Mouse (Mus musculus) myocyte (in vitro differentiated cells): ENCODE results near the gene Ugt1a6b.

Experiments
- CEBPB ChIP-seq: IDR thresholded peaks from 2 replicates; pipeline ENCODE4 v1.6.1; 2011; ENCODE audit warnings: mild to moderate bottlenecking, moderate library complexity; ENCODE audit not compliant: poor library complexity, insufficient read depth, severe bottlenecking
- E2F4 ChIP-seq: IDR thresholded peaks from one replicate; pipeline ENCODE4 v1.6.1; 2011; ENCODE audit warnings: mild to moderate bottlenecking, control low read depth, moderate library complexity; ENCODE audit not compliant: insufficient read depth
- MAX ChIP-seq: IDR thresholded peaks from one replicate; pipeline ENCODE4 v1.6.1; 2011; ENCODE audit warnings: low read depth, mild to moderate bottlenecking, control low read depth
- MYOD1 ChIP-seq, 3 experiments: IDR thresholded peaks; one replicate each; pipeline ENCODE4 v1.6.1; 2011; ENCODE audit warnings: control low read depth in 2 of 3, low read depth in 2 of 3, mild to moderate bottlenecking in 2 of 3, moderate library complexity in 1 of 3; ENCODE audit not compliant: insufficient read length in 2 of 3, control insufficient read depth in 1 of 3
- POLR2A ChIP-seq: IDR thresholded peaks from one replicate; pipeline ENCODE4 v1.6.1; 2011; ENCODE audit warnings: low read depth, mild to moderate bottlenecking, control low read depth, moderate library complexity; ENCODE audit not compliant: insufficient read length
- POLR2AphosphoS2 ChIP-seq: IDR thresholded peaks from one replicate; pipeline ENCODE4 v1.6.1; 2011; ENCODE audit warnings: low read depth, control low read depth; ENCODE audit not compliant: insufficient read length
- REST ChIP-seq: IDR thresholded peaks from one replicate; pipeline ENCODE4 v1.6.1; 2011; ENCODE audit warnings: mild to moderate bottlenecking, control low read depth, moderate library complexity; ENCODE audit not compliant: insufficient read depth, insufficient read length
- TCF12 ChIP-seq: IDR thresholded peaks from one replicate; pipeline ENCODE4 v1.6.1; 2011; ENCODE audit warnings: mild to moderate bottlenecking, control low read depth; ENCODE audit not compliant: poor library complexity, insufficient read depth, severe bottlenecking
- TCF3 ChIP-seq: IDR thresholded peaks from one replicate; pipeline ENCODE4 v1.6.1; 2011; ENCODE audit warnings: low read depth, control low read depth; ENCODE audit not compliant: insufficient read length
- USF1 ChIP-seq: IDR thresholded peaks from one replicate; pipeline ENCODE4 v1.6.1; 2011; ENCODE audit warnings: low read depth, mild to moderate bottlenecking, control low read depth, moderate library complexity

DNA sequence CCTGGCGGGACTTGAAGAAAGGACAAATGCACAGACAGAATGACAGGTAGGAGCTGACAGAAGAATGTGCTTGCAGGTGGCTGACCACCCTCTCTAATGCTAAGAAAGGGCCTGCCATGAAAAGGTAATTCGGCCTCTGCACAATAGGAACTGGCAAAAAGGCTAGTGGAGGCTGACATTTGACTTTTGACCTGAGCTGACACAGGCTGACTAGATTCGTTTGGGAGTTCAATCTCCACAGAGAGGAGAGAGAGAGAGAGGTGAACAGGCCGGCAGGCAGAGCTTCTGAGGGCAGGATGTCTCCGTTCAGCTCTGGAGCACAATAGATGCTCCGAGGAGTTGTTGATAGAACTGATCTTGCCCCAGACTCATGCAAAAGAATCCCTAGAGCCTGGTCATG is 143.3 kb downstream of the Ugt1a6b start:
- no peak for TF ChIP-seq POLR2A
- TF ChIP-seq USF1: no peak
- TF ChIP-seq CEBPB: no peak
- TF ChIP-seq MYOD1 (IDR thresholded peaks at IDR 0.05; ENCODE audit: control insufficient read depth in 1 of 3, insufficient read length in 2 of 3, low read depth in 2 of 3): no peak
- no peak for TF ChIP-seq E2F4
- TF ChIP-seq TCF3: no peak
- no peak for TF ChIP-seq POLR2AphosphoS2
- no peak for TF ChIP-seq REST
- TF ChIP-seq MAX: no peak
- TF ChIP-seq TCF12: no peak
